Mouse (Mus musculus) c-Kit-positive CD71-positive TER-119-negative erythroid progenitor cells, embryonic 14.5 days (primary cell): ENCODE measurements around the gene D430042O09Rik.

Experiments used
- DNase-seq: peaks from one replicate; pipeline ENCODE4 v3.0.0-alpha.2; 2013; ENCODE audit warnings: low read depth

D430042O09Rik gene

DNA sequence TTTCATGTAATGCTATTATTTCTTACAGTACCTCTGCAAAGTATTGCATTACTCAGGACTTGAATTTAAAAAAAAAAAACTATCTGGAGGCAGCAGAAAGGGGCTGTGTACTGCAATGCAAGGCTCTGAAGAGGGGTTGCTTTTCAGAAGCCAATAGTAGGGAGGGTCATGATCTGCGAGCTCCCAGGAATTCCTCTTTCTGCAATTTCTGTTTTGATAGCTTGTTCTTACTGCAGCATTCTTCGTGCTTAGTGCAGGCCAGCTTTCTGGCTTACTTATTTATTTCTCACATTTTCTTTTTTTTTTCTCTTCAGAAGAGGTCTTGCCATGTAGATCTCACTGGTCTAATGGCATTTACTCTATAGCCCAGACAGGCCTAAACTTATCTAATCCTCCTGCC is 32.8 kb downstream of the D430042O09Rik start:
- no peak for DNase-seq

DNA sequence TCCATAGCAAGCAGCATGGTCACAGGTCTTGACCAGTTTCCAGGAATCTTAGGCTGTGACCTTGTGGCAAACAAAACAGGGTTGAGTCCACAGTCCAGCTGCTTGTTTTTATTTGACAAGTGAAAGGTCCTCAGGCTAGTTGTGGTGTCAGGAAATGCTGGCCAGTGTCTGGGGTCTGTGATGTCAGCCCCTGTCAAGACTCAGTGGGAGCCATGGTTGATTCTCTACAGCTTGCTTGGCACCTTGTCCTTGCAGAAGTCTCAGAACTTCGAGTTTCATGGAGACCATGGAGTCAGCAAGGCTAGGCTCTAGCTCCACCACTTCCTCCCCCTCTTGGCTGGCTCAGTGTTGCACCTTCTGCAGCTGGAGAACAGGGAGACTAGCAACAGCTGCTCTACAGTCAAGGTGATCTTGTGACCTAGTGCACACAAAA is 33.6 kb downstream of the D430042O09Rik start:
- DNase-seq: no peak

DNA sequence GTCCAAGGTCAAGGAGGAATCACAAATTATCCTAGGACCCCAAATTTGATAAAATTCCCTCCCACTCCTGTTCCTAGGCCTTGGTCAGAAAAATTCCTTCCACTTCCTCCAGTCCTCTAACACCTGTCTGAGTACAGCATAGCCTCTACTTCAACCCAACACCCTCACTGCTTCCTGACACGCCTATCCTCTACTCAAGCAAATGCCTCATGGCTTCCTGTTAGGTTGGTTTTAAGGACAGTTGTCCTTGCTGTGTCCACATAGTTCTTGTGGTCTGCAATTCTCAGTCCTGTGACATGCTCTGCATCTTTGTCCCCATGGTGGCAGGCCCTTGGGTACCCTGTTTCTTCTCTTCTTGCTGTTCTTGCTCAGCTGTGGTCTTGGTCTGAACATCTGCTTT is 37.1 kb downstream of the D430042O09Rik start:
- DNase-seq: no peak

DNA sequence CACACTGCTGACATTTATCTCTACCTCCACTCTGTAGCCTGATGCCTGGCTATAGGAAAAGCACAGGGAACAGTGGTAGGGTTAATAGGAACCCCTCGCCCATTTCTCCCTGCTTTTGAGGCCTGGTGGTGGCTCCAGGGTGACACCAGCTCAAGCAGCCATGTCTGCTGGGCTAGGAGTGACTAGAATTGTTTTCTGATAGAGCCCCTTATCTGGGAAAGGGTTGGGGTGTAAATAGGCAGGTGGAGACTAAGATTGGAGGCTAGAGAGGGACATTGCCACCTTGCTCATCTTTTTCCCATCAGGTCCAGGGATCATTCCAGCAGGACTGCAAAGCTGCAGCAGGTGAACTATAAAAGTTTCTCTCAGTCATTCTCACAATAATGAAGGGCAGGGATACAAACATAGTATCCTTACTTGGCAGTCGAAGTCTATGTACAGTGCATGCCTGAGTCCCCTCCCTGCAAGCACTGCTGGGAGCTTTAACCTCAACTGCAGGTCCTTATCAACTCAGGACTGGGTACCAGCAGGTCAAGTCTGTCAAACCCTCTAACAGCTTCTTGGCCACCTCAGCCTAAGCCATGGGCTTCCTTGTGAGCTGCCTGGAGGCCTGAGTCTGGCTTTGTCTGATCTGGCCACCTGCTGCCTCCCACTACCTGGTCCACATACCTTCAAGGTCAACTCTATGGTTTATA is 39.1 kb downstream of the D430042O09Rik start:
- peak; percentile 1 for DNase-seq

DNA sequence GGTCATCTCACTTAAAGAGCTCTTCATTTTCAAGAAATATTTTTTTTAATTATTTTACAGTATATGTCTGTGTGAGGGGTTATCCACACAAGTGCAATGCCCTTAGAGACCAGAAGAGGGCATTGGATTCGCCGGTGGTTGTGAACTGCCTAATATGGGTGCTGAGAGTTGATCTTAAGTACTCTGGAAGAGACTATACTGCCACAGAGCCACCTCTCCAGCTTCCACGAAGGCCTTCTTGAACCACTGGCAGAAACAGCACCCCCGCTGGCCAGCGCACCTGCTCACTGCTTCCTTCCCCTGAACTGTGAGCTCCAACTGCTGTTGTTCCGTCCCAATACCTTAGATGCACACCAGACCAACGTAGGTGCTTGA is 39.6 kb downstream of the D430042O09Rik start:
- DNase-seq: peak; percentile 21

DNA sequence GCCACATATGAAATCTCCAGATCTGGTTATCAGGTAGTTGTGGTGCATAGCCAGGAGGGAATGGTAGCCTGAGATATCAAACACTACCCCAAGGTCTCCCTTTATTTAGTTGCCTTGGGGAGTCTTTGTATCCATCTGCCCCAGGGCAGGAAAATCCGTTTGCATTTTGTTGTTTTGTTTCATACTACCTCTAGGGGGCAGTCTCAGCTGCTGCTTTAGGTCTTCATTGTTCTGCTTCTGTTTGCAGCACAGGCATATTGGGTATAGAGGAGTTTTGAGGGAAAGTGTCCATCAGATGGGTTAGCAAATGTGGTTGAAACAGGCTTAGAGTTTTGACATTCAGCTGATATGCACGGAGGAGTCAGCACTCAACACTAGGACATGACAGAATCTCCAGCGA is 40.5 kb downstream of the D430042O09Rik start:
- DNase-seq: peak; percentile 8

DNA sequence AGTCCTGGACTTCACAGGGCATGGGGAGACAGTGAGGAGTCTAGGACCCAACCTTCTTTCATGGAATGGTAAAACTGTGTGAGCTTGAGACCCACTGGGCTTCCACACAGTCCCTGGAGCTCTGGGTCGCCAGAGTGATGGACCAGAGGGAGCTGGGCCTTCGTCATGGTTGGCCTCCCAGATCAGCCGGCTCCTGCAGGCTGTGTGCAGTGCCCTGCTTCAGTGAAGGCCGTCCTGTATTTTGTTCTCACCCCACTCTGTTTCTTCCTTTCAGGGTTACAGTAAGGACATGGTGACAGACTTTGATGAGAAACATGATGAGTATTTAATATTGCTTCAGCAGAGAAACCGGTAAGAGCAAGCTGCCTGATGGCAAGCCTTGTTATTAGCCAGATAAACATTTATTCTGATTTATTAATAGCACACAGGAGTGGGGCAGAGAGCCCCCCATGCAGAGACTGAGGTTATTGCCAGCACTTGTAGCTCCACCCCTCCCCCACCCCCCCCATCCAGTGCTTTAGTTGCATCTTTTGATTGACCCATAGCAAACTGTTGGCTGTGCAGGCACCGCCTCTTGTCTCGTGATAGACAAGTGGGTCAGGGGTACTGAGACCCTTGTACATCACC is 45.1 kb downstream of the D430042O09Rik start:
- no peak for DNase-seq

DNA sequence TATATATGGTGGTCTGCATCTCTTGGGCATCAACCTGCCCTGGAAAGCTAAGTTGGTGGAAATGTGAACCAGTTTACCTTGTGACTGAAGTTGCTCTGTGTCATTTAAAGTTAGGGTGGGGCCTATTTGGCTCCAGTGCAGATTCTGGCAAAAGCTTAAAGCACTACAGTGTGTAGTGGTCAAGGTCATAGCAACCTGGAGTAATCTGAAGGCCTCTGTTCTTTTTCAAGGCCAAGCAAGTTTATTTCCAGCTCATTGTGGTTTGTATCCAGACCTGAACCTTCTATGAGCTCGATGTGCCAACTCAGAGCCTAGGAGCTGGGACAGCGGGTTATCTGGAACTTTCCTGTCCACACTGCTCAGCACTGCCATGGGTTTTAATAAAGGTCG is 45.6 kb downstream of the D430042O09Rik start:
- no peak for DNase-seq

DNA sequence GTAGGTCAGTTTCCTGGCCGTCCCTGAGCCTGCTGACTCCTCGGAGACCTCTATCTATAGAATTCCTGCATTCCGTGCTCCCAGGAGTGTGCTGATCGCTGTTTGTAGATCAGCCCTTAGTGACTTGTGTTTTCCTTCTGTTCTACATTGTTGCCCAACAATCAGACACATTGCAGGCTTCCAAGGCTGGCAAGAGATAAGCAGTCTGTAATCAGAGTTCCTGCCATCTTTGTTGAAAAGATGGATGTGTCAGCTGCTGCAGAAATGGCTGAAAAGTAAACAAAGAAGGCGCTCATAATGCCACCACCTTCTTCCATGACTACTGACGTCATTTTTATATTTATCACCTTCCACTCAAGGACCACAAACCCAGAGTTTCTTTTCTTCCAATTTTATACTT is 49.1 kb downstream of the D430042O09Rik start:
- DNase-seq: peak; percentile 9

DNA sequence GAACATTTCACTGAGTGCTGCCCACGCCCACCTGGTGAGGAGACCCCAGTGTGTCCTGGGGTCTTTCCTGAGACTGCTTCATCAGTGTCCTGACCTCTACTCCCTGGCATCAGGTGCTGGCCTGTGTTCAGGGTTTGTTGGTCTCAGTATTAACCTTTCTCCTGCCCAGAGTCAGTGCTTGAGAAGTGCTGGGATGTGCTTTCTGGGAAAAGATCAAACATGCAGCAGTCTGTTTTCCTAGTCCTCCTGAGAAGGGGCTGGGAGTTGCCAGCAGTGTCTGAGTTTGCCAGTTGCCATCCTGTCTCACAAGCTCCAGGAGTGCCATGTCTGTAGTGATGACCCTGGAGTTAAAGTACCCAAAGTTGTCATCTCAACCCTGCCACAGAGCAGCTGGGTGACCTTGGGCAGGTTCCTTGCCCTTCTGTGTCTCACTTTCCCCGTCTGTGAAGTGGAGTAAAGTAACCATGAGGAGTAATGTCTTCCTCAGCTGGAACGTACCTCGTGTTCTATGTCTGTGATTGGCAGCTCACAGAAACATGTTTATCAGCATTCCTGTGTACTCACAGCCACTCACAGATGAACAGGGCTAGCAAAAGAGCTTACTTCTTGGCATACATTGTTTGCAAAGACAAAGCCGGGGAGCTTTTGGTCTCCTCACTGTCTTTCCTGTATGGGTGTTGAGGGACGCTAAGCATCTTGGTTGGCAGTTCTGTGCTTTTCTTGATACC is 50.4 kb downstream of the D430042O09Rik start:
- DNase-seq: no peak

DNA sequence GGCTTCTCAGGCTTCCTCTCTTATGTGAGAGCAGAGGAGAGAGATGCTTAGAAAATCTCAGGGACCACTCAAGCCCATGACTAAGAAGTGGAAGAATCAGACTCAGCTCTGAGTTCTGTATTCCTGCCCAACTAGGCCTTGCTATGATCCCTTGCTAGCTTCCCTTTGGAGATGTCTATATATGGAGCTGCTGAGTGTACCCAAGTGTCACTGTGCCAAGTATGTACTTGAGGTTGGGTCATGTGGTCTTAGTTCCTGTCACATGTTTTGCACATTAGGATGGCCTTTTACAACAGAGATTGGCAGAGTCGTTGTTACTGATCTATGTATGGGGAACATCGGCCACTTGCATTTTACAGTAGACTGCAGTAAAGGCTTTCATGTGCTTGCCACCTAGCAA is 54.6 kb downstream of the D430042O09Rik start:
- DNase-seq: no peak

DNA sequence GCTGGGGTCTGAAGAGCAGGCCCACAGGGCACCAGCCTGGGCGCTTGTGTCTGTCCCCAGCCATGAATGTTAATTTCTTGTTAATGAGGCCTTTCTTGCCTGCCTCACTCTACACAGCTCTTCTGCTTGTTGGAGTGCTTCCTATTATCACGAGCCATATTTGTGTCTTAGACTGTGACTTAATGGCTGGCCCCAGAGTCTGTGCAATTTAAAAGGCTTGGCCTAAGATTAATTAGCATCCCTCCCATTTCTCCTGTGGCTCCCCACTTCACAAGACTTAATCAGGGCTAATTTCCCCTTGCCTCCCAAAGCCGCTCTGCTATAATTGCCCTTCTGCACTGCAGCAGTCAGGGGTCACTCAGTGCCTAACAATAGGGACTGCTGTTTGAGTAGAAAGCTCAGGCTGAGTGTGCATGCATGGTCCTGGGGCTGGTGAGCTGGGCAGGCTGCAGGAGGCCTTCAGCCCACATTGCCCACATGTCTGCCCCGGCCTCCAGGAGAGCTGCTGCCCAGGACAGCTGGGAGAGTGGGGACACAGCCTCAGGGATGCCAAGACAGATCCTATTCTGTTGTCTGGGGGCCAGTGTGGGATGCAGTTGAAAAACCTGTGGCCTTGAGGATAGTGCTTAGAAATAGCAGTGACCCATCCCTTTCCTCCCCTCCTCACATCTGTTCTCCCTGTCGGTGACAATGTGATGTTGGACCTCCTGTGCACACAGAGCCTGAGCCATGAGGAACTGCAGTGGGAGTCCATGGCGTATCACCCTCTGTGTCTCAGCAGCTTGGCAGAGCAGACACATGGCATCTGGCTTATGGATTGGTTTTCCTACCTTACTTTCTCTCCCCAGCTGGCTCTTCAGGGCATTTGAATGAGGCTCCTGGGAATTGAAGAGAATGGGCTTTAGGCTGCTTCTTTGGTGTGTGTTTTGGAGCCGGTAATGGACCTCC is 55.5 kb downstream of the D430042O09Rik start:
- no peak for DNase-seq

DNA sequence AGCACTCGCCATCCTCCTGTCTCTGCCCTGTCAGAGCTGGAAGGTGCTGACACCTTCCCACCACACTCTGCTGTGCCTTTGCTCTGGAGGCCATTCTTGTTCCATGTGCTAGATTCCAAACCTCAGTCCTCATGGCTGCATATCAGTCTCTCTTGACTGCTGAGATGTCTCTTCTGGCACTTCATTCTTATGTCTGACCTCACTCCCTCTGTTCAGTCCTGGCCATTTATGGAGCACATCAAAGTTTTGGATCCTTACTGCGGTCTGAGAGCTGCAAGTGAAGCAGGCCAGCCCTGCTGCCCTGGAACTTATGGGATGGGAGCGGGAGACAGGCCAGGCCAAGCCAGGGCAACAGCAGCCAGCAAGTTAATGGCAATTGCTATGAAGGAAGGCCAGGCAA is 56.7 kb downstream of the D430042O09Rik start:
- no peak for DNase-seq

DNA sequence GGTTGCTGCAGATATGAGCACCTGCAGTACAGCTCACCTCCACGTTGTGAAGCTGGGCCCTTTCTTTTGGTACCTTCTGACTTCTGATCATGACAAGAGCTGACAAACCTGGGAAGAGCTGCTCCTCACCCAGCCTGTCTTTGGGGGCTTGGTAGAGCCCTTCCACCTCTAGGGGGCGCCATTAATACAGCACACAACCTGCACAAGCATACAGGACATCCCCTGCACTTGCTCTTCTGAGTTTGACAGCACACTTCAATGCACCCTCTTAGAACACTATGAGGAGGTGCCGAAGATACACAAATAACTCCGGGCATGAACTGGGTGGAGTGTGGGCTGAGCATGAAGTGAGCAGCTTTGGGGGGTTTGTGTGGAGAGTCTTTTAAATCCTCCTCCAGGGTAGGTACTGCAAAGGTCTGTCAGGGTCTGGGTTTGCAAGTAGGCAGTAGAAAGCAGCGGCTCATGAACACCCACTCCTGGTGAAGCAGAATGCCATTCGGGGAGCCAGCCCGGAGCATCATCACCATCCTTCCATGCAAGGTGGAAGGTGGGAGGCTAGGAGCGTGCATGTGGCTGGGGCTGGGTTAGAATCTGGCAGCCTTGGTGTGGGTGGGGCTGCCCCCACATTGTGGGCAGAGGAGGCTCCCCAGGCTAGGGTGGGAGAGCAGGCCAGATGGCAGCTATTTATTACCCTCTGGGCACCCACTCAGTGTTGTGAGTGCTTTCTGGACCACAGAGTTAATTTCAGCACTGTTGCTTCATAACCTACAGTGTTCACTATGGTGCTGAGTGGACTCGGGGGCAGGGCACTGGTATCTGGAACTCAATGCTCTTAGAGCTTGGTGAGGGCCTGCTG is 59.5 kb downstream of the D430042O09Rik start:
- peak; percentile 22 for DNase-seq

DNA sequence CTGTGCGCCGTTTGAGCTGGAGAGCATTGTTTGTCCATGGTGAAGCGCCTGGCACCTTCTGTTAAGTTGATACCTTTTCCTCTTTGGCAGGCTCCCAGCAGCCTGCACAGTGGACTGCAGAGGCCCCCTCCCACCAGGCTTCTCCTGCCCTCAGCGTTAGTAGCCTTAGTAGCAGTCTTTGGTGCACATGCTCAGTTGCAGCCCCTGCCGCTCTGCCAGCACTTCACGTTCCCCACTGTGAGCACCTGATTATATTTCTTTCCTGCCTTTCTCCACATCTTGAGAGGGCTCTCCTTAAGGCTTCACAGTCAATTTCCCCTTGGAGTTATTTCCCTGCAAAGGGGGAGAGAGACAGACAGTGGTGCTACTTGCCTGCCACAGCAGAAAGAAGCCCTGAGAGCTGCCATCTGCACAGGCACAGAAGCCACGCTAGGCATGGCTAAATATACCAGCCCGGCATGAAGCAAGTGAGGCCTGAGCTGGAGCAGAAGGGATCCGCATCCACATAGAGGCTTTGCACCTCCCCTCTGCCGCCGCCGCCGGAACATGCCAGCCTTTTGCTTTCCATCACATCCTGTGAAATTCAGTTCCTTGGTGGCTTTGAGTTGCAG is 65.4 kb downstream of the D430042O09Rik start:
- no peak for DNase-seq

DNA sequence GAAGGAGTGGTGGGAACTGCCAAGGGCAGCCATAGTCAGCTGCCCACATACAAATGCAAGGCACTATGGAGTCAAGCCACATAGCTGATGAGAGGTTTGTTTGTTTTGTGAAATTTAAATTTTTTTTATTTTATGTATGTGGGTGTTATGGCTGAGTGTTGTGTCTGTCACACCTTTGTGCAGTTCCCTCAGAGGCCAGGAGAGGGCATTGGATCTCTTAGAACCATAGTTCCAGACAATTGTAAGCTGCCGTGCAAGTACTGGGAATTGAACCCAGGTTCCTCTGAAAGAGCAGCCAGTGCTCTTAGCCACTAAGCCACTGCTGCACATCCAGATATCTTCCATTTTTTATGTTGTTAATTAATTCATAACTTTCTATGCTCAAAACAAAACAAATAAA is 75.5 kb downstream of the D430042O09Rik start:
- DNase-seq: peak; percentile 38

DNA sequence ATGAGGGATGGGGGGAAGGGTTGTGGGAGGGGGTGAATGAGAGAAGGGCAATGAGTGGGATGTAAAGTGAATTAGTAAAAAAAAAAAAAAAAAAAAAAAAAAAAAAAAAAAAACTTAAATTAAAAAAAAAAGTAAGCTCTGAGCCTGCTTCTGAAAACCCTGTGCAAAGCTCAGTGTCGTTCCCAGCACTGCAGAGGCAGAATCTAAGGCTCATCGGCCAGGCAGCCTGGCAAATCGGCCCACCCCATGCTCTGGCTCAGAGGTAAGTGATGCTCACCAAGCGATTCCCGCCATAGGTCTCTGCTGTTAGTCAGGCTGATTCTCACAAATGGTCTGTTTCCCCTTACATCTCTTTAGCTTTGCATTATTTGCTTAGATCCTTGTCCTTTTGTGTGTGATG is 78.4 kb downstream of the D430042O09Rik start:
- no peak for DNase-seq

DNA sequence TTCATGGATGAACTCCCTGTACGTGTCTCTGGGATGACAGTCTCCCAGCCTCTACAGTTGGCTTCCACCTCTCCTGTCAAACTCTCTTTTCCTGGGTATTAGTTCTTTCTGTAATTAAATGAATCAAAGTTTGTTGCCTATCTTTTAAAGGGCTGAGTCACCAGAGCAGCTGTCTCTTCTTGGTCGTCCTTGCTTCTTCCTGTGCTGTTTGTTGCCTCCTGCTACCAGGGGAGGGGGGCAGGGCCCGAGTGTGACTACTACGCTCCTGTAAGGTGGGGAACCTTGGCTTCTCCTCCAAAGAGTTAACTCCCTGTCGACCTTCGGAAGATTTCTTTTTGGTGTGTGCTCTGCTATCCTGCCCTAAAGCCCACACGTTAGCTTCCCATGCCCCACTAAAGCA is 79.4 kb downstream of the D430042O09Rik start:
- DNase-seq: no peak

DNA sequence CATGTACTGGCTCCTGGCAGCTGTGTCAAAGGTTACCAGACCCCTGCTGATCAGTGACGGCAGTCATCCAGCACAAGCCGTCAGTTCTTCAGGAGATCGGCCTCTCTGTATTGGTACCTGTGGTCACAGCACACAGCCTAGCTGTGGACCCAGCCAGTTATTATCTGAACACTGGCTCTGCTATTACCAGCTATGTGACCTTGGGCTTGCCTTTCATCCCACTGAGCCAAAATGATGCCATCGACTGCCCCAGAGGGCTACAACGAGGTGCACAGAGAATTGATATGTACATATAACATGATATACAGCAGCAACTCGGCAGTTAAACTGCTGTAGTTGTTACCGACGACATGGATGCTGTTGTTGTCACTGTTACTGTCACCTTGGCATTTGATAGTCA is 82.4 kb downstream of the D430042O09Rik start:
- DNase-seq: no peak

DNA sequence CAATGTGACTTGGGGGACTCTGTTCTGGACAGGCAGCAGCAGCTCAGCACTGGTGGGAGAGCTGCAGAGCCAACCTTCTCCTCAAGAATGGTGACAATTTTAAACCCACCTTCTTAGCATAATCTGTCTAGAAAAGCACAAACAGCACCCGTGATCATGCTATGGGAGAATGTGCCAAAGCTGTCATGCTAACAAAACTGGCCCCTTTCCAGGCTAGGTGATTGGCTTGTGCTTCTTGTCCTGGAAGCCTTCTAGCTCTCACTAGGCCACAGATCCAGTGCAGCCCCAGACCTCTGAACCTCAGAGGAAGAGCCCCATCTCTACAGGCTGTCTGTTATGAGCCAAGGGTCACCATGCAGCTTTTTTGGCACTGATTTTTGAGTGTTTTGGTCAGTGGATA is 98.9 kb downstream of the D430042O09Rik start:
- DNase-seq: no peak

DNA sequence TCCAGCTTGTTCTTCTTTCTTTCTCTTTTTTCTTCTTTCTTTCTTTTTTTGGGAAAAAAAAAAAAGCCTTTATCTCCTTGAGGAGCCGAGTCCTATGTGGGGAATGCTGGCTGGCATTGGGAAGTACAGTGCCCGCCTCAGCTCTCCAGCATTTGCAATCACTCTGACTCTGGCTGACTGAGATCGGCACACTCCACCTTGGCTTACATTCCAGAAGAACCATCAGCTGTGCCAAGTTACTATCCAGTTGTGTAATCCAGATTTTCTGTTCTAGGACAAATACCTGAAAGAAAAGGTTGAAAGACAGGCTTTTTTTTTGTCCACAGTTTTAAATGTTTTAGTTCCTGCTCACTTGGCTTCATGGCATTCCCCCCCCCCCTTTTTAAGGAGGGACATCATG is 100.5 kb downstream of the D430042O09Rik start:
- no peak for DNase-seq
